Mouse (Mus musculus): ENCODE data around the gene 2700097O09Rik. TPM values are rescaled to one million over a fixed set of nuclear protein-coding genes. Genes with fewer than 3 reads are reported as not detected.
"Not testable (repeated sequence)": the region's sequence is repeated elsewhere in the genome, so short reads cannot be mapped to it uniquely, and the experiment has no call there.

The 2700097O09Rik gene
- polyA plus RNA-seq (2014; fragmentation: Nextera tagmentation; extraction: Ambion mirVana): 22.5 and 25.4 TPM in 2 replicates

GRCm38 (mm10) chr12:55079726-55080600, at the start of gene 2700097O09Rik, which contains the start of gene Srp54a:
2700097O09Rik (minus strand) TSS chr12:55080110.
Srp54a (plus strand) TSS chr12:55080262.
- H3K4me1 ChIP-seq (ENCODE audit: control insufficient read depth in 2 of 2, insufficient read depth in 2 of 2, low read length in 2 of 2); H3K36me3 ChIP-seq (ENCODE audit: control insufficient read depth, insufficient read depth, low read length); H3K27me3 ChIP-seq (ENCODE audit: control insufficient read depth, insufficient read depth, low read length); H3K9me3 ChIP-seq (ENCODE audit: control insufficient read depth, low read length): not testable (repeated sequence)
- Histone ChIP-seq H3K9ac (ENCODE audit: low read length) (peak within 1 kb of the TSS; percentile 82), H3K4me3 (ENCODE audit: control insufficient read depth in 1 of 2, insufficient read depth in 1 of 2, low read depth in 1 of 2, low read length in 2 of 2) (peak within 1 kb of the TSS; percentile 62 to 96), H3K27ac (replicated peaks in 1 of 2; ENCODE audit: control insufficient read depth in 1 of 2, insufficient read depth in 1 of 2, low read depth in 2 of 2, low read length in 2 of 2) (peak within 1 kb of the TSS; percentile 85 to 95), H3K4me2 (ENCODE audit: low read length) (peak within 1 kb of the TSS; percentile 71)
- under 1% methylated on average over 59 of the region's 60 CpGs for WGBS
- peak; percentile 98 for ATAC-seq (ENCODE audit: insufficient number of reproducible peaks, insufficient read depth, low FRiP score, low read depth)

DNA sequence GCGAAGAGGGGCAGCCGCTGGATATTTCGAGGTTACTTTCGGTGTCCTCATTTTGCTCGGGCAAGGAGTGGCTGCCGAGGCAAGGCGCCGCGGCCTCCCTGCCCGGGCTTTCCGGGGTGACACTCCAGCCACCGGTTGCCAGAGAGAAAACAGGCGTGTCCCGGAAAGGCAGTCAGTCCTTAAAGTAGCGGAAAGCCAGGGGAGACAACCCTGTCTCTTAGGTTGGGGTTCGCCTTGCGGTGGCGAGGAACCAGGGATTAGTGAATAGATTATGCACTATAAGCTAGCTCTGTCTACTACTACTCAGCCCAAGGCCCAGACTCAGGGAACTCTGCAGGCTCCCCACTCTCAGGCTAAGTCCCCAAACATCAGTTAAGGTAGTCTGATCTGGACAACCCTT, 44.8 kb upstream of the 2700097O09Rik start:
- not testable (repeated sequence) for H3K4me1 ChIP-seq (ENCODE audit: control insufficient read depth in 2 of 2, insufficient read depth in 2 of 2, low read length in 2 of 2); H3K36me3 ChIP-seq (ENCODE audit: control insufficient read depth, insufficient read depth, low read length); H3K9me3 ChIP-seq (ENCODE audit: control insufficient read depth, low read length); H3K9ac ChIP-seq (ENCODE audit: low read length); H3K4me2 ChIP-seq (ENCODE audit: low read length); H3K27ac ChIP-seq (replicated peaks in 1 of 2; ENCODE audit: control insufficient read depth in 1 of 2, insufficient read depth in 1 of 2, low read depth in 2 of 2, low read length in 2 of 2); H3K4me3 ChIP-seq (ENCODE audit: control insufficient read depth in 1 of 2, insufficient read depth in 1 of 2, low read depth in 1 of 2, low read length in 2 of 2); H3K27me3 ChIP-seq (ENCODE audit: control insufficient read depth, insufficient read depth, low read length)
- WGBS: no CpG with 5 or more reads among the region's 18 CpGs
- peak; percentile 37; the same call in 1 of the 2 replicates for ATAC-seq (ENCODE audit: insufficient number of reproducible peaks, insufficient read depth, low FRiP score, low read depth)

DNA sequence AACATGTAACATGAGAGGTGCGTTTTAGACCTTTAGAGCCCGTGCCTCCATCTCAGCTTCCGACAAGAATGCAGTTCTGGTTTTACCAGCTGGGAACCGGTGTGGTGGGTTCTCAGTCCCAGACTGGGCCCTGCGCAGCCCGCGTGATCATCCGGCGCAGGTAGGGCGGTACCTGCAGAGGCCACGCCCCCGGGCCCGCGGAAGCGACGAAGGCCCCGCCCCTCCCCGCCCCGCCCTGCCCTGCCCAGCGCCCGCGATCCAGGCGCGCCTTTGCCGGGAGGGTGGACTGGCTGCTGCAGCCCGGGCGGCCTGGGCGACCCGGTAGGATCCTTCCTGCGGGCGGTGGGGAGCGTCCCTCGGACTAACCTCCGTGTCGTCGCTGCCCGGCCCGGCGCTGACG, 44.3 kb upstream of the 2700097O09Rik start, which contains the start of gene Fam177a:
TSS of gene Fam177a (plus strand) at position 228 of the 400 bp plus-strand sequence.
- no CpG with 5 or more reads among the region's 40 CpGs for WGBS
- not testable (repeated sequence) for H3K36me3 ChIP-seq (ENCODE audit: control insufficient read depth, insufficient read depth, low read length); H3K9me3 ChIP-seq (ENCODE audit: control insufficient read depth, low read length); H3K27ac ChIP-seq (replicated peaks in 1 of 2; ENCODE audit: control insufficient read depth in 1 of 2, insufficient read depth in 1 of 2, low read depth in 2 of 2, low read length in 2 of 2); H3K4me3 ChIP-seq (ENCODE audit: control insufficient read depth in 1 of 2, insufficient read depth in 1 of 2, low read depth in 1 of 2, low read length in 2 of 2); H3K9ac ChIP-seq (ENCODE audit: low read length); H3K4me2 ChIP-seq (ENCODE audit: low read length); H3K4me1 ChIP-seq (ENCODE audit: control insufficient read depth in 2 of 2, insufficient read depth in 2 of 2, low read length in 2 of 2); H3K27me3 ChIP-seq (ENCODE audit: control insufficient read depth, insufficient read depth, low read length)
- ATAC-seq (ENCODE audit: insufficient number of reproducible peaks, insufficient read depth, low FRiP score, low read depth): peak; percentile 93

DNA sequence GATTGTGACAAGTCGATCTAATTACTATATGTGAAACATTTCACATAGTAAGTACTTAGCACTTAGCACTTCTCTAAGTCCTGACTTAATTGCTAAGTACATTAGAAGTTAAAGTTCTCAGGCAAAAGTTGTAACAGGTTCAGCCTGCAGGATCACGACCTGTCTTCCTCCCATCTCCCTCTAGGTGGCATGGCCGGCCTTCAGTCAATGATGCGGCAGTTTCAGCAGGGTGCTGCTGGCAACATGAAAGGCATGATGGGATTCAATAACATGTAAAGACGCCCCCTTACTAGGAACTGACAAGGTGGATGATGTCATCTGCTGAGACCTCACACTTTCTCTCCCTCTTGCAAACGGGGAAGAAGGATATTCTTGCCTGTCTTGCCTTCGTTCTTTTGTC, 32.7 kb upstream of the 2700097O09Rik start:
- H3K27me3 ChIP-seq (ENCODE audit: control insufficient read depth, insufficient read depth, low read length); ATAC-seq (ENCODE audit: insufficient number of reproducible peaks, insufficient read depth, low FRiP score, low read depth); H3K4me2 ChIP-seq (ENCODE audit: low read length); H3K4me1 ChIP-seq (ENCODE audit: control insufficient read depth in 2 of 2, insufficient read depth in 2 of 2, low read length in 2 of 2); H3K4me3 ChIP-seq (ENCODE audit: control insufficient read depth in 1 of 2, insufficient read depth in 1 of 2, low read depth in 1 of 2, low read length in 2 of 2); H3K9ac ChIP-seq (ENCODE audit: low read length); H3K9me3 ChIP-seq (ENCODE audit: control insufficient read depth, low read length); H3K27ac ChIP-seq (replicated peaks in 1 of 2; ENCODE audit: control insufficient read depth in 1 of 2, insufficient read depth in 1 of 2, low read depth in 2 of 2, low read length in 2 of 2); H3K36me3 ChIP-seq (ENCODE audit: control insufficient read depth, insufficient read depth, low read length): not testable (repeated sequence)
- whole genome bisulfite sequencing: no CpG with 5 or more reads among the region's 7 CpGs

GRCm38 (mm10) chr12:55092127-55092526, 12.2 kb upstream of the 2700097O09Rik start:
- not testable (repeated sequence) for H3K27ac ChIP-seq (replicated peaks in 1 of 2; ENCODE audit: control insufficient read depth in 1 of 2, insufficient read depth in 1 of 2, low read depth in 2 of 2, low read length in 2 of 2); H3K9ac ChIP-seq (ENCODE audit: low read length); H3K4me3 ChIP-seq (ENCODE audit: control insufficient read depth in 1 of 2, insufficient read depth in 1 of 2, low read depth in 1 of 2, low read length in 2 of 2); H3K36me3 ChIP-seq (ENCODE audit: control insufficient read depth, insufficient read depth, low read length); H3K4me1 ChIP-seq (ENCODE audit: control insufficient read depth in 2 of 2, insufficient read depth in 2 of 2, low read length in 2 of 2); H3K9me3 ChIP-seq (ENCODE audit: control insufficient read depth, low read length); ATAC-seq (ENCODE audit: insufficient number of reproducible peaks, insufficient read depth, low FRiP score, low read depth); H3K27me3 ChIP-seq (ENCODE audit: control insufficient read depth, insufficient read depth, low read length); H3K4me2 ChIP-seq (ENCODE audit: low read length)
- WGBS: 100% methylated on average over 1 of the region's 7 CpGs

GRCm38 (mm10) chr12:55080601-55080942, 662 bp upstream of the 2700097O09Rik start:
- WGBS: under 1% methylated on average over 25 of the region's 25 CpGs
- H3K36me3 ChIP-seq (ENCODE audit: control insufficient read depth, insufficient read depth, low read length); H3K4me1 ChIP-seq (ENCODE audit: control insufficient read depth in 2 of 2, insufficient read depth in 2 of 2, low read length in 2 of 2); H3K9me3 ChIP-seq (ENCODE audit: control insufficient read depth, low read length); H3K27me3 ChIP-seq (ENCODE audit: control insufficient read depth, insufficient read depth, low read length): not testable (repeated sequence)
- peak; percentile 59 for ATAC-seq (ENCODE audit: insufficient number of reproducible peaks, insufficient read depth, low FRiP score, low read depth)
- peak overlapping the region; percentile 82 for H3K9ac ChIP-seq (ENCODE audit: low read length)
- H3K27ac ChIP-seq (replicated peaks in 1 of 2; ENCODE audit: control insufficient read depth in 1 of 2, insufficient read depth in 1 of 2, low read depth in 2 of 2, low read length in 2 of 2): peak overlapping the region; percentile 85 to 95
- H3K4me3 ChIP-seq (ENCODE audit: control insufficient read depth in 1 of 2, insufficient read depth in 1 of 2, low read depth in 1 of 2, low read length in 2 of 2): peak overlapping the region; percentile 62 to 96
- H3K4me2 ChIP-seq (ENCODE audit: low read length): peak overlapping the region; percentile 55

DNA sequence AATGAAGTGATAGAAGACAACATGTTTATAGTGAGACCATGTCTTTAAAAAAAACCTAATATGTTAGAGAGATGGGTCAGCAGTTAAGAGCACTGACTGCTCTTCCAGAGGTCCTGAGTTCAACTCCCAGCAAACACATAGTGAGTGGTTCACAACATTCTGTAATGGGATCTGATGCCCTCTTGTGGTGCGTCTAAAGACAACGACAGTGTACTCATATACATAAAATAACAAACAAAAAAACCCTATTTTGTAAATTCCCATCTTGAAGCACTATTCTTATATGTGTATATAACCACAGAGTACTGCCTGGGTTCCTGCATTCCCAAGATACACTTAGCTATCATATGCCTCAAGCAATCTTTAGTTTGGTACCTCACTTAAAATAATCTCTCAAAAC, 1.2 kb downstream of the 2700097O09Rik start:
- not testable (repeated sequence) for H3K9me3 ChIP-seq (ENCODE audit: control insufficient read depth, low read length); H3K4me2 ChIP-seq (ENCODE audit: low read length); H3K36me3 ChIP-seq (ENCODE audit: control insufficient read depth, insufficient read depth, low read length); H3K27ac ChIP-seq (replicated peaks in 1 of 2; ENCODE audit: control insufficient read depth in 1 of 2, insufficient read depth in 1 of 2, low read depth in 2 of 2, low read length in 2 of 2); H3K4me3 ChIP-seq (ENCODE audit: control insufficient read depth in 1 of 2, insufficient read depth in 1 of 2, low read depth in 1 of 2, low read length in 2 of 2); ATAC-seq (ENCODE audit: insufficient number of reproducible peaks, insufficient read depth, low FRiP score, low read depth); H3K27me3 ChIP-seq (ENCODE audit: control insufficient read depth, insufficient read depth, low read length); H3K4me1 ChIP-seq (ENCODE audit: control insufficient read depth in 2 of 2, insufficient read depth in 2 of 2, low read length in 2 of 2); H3K9ac ChIP-seq (ENCODE audit: low read length)
- WGBS: 52% methylated on average over 2 of the region's 2 CpGs

Data from heart, embryonic 14.5 days (tissue).